Mouse (Mus musculus): Measurements from ENCODE around the gene Casp7. TPM values are rescaled to one million over a fixed set of nuclear protein-coding genes. Genes with fewer than 3 reads are reported as not detected.
A peak's percentile ranks its signal among the peaks of the same experiment; 100 is the strongest.
"Not testable (repeated sequence)": the region's sequence is repeated elsewhere in the genome, so short reads cannot be mapped to it uniquely, and the experiment has no call there.

The Casp7 gene
- 1 to 10 TPM; 2.3 to 2.6 TPM for total RNA-seq (2021)
- long read RNA-seq, experiment 1 = 0 reads
- long read RNA-seq, experiment 2, partial matches to known transcripts = 0 of 1 reads
- long read RNA-seq, experiment 2, other reads (novel, unspliced or antisense) = 0 of 1 reads

DNA sequence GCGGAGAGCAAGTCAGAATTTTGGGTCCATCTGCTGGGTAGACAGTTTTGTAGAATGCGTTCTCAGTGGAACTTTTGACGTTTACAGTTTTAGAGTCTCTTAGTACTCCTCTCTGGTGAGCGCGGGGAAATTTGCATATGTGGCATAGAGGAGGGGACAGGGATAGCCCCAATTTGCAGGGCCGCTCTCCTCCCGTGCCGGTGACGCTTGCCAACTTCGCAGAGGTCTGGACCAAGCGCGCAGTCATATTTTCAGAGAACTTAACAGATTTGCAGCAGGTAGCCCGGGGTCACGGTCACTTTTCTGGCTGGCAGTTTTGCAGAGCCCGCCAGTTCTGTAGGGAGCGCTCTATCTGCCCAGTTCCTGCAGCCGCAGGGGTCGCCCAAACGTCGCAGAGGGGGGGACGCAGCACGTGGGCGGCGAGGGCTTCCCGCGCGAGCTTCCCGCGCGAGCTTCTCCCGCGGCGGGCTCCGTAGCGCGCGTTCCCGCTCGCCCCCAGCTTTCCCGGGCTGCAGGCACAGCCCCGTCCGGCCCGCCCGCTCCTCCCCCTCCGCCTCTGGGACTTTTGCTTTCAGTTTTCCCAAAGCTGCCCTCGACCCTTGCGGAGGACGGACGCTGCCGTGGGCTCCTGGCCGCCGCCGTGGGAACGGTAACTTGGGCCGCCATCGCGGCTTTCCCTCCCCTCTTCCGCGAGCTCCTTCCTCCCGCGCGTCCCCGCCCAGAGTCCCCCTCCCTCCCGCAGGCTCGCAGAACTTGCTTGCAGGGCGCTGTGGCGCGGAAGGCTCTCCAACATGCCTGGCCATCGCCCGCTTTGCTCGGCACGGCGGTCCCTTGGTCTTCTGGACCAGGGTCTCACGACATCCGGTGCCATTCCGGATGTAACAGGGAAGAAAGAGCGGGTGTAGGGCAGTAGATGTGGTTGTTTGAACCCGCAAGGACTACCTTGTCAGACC is at the start of gene Casp7:
Gene Casp7 (plus strand): TSS at position 461 of the 953 bp plus-strand sequence.
- peak within 1 kb of the TSS; percentile 73 for H3K27ac ChIP-seq
- H3K4me3 ChIP-seq = peak within 1 kb of the TSS; percentile 62
- peak; percentile 10 to 41 for DNase-seq (ENCODE audit: low spot score in 2 of 2)
- TF ChIP-seq CTCF (conservative IDR thresholded peaks at IDR 0.05) = no peak

DNA sequence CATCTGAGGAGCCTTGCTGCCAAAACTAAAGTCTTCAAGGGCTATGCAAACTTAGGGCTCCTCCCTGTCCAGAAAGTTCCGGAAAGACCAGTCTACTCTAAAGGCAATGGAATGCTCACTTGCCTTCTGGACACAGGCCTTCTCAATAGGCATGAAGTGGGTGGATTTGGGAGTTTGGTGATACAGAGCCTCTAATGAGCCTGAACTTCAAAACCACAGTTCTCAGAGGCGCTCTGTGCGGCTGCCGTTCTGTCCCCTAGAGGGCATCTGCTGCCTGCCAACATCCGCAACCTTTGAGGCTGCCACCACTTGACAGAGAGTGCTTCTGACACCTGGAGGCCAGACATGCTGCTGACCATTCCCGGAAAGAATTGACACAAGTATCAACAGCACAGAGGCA is 47.6 kb upstream of the Casp7 start:
- peak; percentile 52 for TF ChIP-seq CTCF (conservative IDR thresholded peaks at IDR 0.05)
- no peak overlapping the region for H3K27ac ChIP-seq
- no peak for DNase-seq (ENCODE audit: low spot score in 2 of 2)

GRCm38 (mm10) chr19:56353689-56354088 is 43.2 kb upstream of the Casp7 start:
- H3K27ac ChIP-seq = no peak overlapping the region
- no peak for DNase-seq (ENCODE audit: low spot score in 2 of 2)
- no peak overlapping the region for H3K4me3 ChIP-seq
- no peak for TF ChIP-seq CTCF (conservative IDR thresholded peaks at IDR 0.05)

More for the DNA sequence above, 47.6 kb upstream of the Casp7 start:
- no peak overlapping the region for H3K4me3 ChIP-seq

- DNase-seq (ENCODE audit: low spot score in 2 of 2) = no peak
- TF ChIP-seq CTCF (conservative IDR thresholded peaks at IDR 0.05) = no peak
Observed at GRCm38 (mm10) chr19:56355201-56355600, 41.7 kb upstream of the Casp7 start.

GRCm38 (mm10) chr19:56356480-56357373 is 40.2 kb upstream of the Casp7 start:
- TF ChIP-seq CTCF (conservative IDR thresholded peaks at IDR 0.05) = peak; percentile 84
- Histone ChIP-seq H3K27ac (no peak overlapping the region), H3K4me3 (no peak overlapping the region)
- peak; percentile 54 to 78 for DNase-seq (ENCODE audit: low spot score in 2 of 2)

More at GRCm38 (mm10) chr19:56355201-56355600, 41.7 kb upstream of the Casp7 start:
- H3K27ac ChIP-seq = no peak overlapping the region
- H3K4me3 ChIP-seq = no peak overlapping the region

DNA sequence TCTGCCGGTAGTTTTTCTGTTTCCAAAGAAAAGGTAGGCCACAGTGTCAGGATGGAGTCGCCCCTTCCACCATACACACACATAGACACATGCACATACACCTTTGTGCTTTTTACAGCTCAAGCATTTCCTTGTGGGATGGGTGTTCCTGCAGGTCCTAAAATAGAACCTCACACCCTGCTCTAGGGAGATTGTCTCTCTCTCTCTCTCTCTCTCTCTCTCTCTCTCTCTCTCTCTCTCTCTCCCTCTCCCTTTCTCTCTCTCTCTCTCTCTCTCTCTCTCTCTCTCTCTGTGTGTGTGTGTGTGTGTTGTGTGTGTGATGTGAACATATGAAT is 39.6 kb upstream of the Casp7 start:
- not testable (repeated sequence) for H3K4me3 ChIP-seq; H3K27ac ChIP-seq; DNase-seq (ENCODE audit: low spot score in 2 of 2)

- TF ChIP-seq CTCF (conservative IDR thresholded peaks at IDR 0.05) = no peak
- DNase-seq (ENCODE audit: low spot score in 2 of 2) = no peak
- Histone ChIP-seq H3K4me3 (no peak overlapping the region), H3K27ac (no peak overlapping the region)
Observed at GRCm38 (mm10) chr19:56358890-56359289, 38.0 kb upstream of the Casp7 start.

- H3K4me3 ChIP-seq = no peak overlapping the region
- no peak for TF ChIP-seq CTCF (conservative IDR thresholded peaks at IDR 0.05)
- DNase-seq (ENCODE audit: low spot score in 2 of 2) = no peak
- no peak overlapping the region for H3K27ac ChIP-seq
Observed at GRCm38 (mm10) chr19:56363721-56364460, 33.0 kb upstream of the Casp7 start.

- no peak for DNase-seq (ENCODE audit: low spot score in 2 of 2)
- Histone ChIP-seq H3K4me3 (no peak overlapping the region), H3K27ac (no peak overlapping the region)
- TF ChIP-seq CTCF (conservative IDR thresholded peaks at IDR 0.05) = no peak
Observed at GRCm38 (mm10) chr19:56364563-56364962, 32.4 kb upstream of the Casp7 start.

- no peak for DNase-seq (ENCODE audit: low spot score in 2 of 2)
- no peak overlapping the region for H3K27ac ChIP-seq
- no peak overlapping the region for H3K4me3 ChIP-seq
- no peak for TF ChIP-seq CTCF (conservative IDR thresholded peaks at IDR 0.05)
Observed at GRCm38 (mm10) chr19:56366168-56366567, 30.8 kb upstream of the Casp7 start.

DNA sequence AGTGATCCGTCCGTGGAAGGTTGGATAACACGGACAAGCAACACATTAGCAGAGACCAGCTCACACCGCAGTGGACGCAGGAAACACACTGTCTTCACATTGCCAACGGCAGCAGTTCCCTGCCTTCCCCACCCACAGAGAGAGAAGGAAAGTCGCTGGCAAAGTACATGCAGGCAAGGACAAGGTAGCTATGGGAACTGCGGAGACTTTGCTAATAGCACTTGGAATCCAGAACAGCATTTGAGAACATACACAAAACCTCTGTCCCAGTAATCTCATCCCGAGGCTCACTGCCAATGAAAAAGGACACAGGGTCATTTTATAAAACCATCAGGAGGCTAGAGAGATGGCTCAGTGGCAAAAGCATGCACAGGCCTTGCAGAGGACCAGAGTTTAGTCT is 30.3 kb upstream of the Casp7 start:
- no peak for TF ChIP-seq CTCF (conservative IDR thresholded peaks at IDR 0.05)
- DNase-seq (ENCODE audit: low spot score in 2 of 2) = no peak
- Histone ChIP-seq H3K27ac (no peak overlapping the region), H3K4me3 (no peak overlapping the region)

- DNase-seq (ENCODE audit: low spot score in 2 of 2) = no peak
- Histone ChIP-seq H3K27ac (no peak overlapping the region), H3K4me3 (no peak overlapping the region)
- TF ChIP-seq CTCF (conservative IDR thresholded peaks at IDR 0.05) = no peak
Observed at GRCm38 (mm10) chr19:56367778-56368177, 29.2 kb upstream of the Casp7 start.

Data from layer of hippocampus, adult 2 months (tissue).